Mouse (Mus musculus) heart, embryonic 10.5 days (tissue): ENCODE measurements around the gene Rpl21. TPM values are rescaled to one million over a fixed set of nuclear protein-coding genes. Genes with fewer than 3 reads are reported as not detected.

Experiments used
- polyA plus RNA-seq: library from polyadenylated mRNA; unstranded; fragments of >200 nt; fragmentation: Nextera tagmentation; extraction: Ambion mirVana; gene quantifications from 2 replicates; pipeline ENCODE4 v1.2.1, GENCODE M21; 2016

Gene Rpl21
- polyA plus RNA-seq, 1 experiment from 2014 or later, result 477 TPM

Other genes starting within 250 kb of the Rpl21 start
- 0.09 and 0.23 TPM in 2 replicates for gene Gpr12, start 247.7 kb upstream of the Rpl21 start, polyA plus RNA-seq
- 14.7 and 14.9 TPM in 2 replicates for gene Usp12, start 37.9 kb upstream of the Rpl21 start, polyA plus RNA-seq
- 11.1 and 15.1 TPM in 2 replicates for gene Rasl11a, start 12.2 kb downstream of the Rpl21 start, polyA plus RNA-seq
- 102 and 125 TPM in 2 replicates for gene Gtf3a, start 115.8 kb downstream of the Rpl21 start, polyA plus RNA-seq
- 20.6 and 22.2 TPM in 2 replicates for gene Mtif3, start 130.9 kb downstream of the Rpl21 start, polyA plus RNA-seq
- 7.7 and 10.0 TPM in 2 replicates for gene Lnx2, start 243.7 kb downstream of the Rpl21 start, polyA plus RNA-seq
- 114 and 129 TPM in 2 replicates for gene Polr1d, start 244.2 kb downstream of the Rpl21 start, polyA plus RNA-seq